Mouse (Mus musculus) erythroblast, embryonic 14.5 days (primary cell): ENCODE results near the gene Pip5k1c.

Experiments
- GATA1 ChIP-seq: IDR thresholded peaks from 2 replicates; pipeline ENCODE4 v1.6.1; 2012; ENCODE audit warnings: low read length, inconsistent platforms, mixed read lengths
- TAL1 ChIP-seq: IDR thresholded peaks from 3 replicates; pipeline ENCODE4 v1.6.1; 2012; ENCODE audit warnings: low read length, inconsistent platforms, mixed read lengths

DNA sequence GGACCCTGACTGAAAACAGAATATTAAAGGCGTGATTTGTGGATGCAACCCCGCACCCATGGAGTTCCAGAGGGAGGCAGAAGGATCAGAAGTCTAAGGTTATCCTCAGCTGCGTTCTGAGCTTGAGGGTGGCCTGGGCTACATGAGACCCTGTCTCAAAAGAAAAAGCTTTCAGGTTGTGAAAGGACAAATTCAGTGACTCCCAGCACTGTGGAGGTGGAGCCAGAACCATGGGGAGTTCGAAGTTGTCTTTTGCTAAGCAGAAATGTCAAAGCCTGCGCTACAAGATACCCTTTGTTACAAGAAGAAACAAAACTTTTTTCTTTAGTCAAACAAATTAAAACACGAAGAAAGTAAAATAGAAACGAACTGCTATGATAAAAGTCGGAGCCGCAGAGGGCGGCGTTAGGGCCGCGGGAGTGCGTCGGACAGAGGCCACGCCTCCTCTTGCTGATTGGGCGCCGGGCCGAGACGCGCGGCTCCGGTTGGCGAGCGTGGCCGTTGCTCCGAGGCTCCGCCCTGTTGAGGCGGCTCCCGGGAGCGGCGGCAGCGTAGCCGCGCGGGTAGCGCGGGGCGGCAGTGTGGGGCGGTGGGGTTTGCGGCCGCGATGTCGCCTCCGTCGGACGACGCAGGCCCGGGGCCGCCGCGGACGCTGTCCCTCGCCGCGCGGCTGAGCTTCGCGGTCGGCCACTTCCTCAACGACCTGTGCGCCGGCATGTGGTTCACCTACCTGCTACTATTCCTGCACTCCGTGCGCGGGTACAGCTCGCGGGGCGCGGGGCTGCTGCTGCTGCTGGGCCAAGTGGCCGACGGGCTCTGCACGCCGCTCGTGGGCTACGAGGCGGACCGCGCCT lies 64.5 kb downstream of the Pip5k1c start, which contains the start of gene Mfsd12:
- no peak for TF ChIP-seq GATA1
- TF ChIP-seq TAL1 = no peak
